Mouse (Mus musculus) A20 (cell line): ENCODE measurements at regions not wholly inside any gene's neighbourhood (a gene's known extent, or its start where the extent isn't known, plus 50 kb on each side); places are given as distances from the start of the nearest gene placed in this dataset.

ENCODE experiments used
- DNase-seq: peaks from one replicate; pipeline ENCODE4 v3.0.0-alpha.2; 2011; ENCODE audit warnings: low read depth, low spot score

GRCm38 (mm10) chr10:95725349-95725748 is 52.1 kb upstream of the Anapc15-ps start:
- DNase-seq = no peak
